Mouse (Mus musculus): ENCODE data around the gene Prdx5. TPM values are rescaled to one million over a fixed set of nuclear protein-coding genes. Genes with fewer than 3 reads are reported as not detected.

Prdx5 gene
- polyA plus RNA-seq (2015; fragmentation: Nextera tagmentation; extraction: Ambion mirVana): 184 and 205 TPM in 2 replicates

- Histone ChIP-seq H3K9ac (peak within 1 kb of the TSS; percentile 68), H3K27ac (peak within 1 kb of the TSS; percentile 99), H3K36me3 (peaks cover 35% of the 10 kb centered on the region), H3K9me3 (no peaks in the 10 kb centered on the region), H3K4me3 (replicated peaks) (peak within 1 kb of the TSS; percentile 56), H3K27me3 (replicated peaks) (no peaks in the 10 kb centered on the region), H3K4me1 (replicated peaks) (peaks cover 20% of the 10 kb centered on the region), H3K4me2 (replicated peaks) (peak within 1 kb of the TSS; percentile 77)
- WGBS: under 1% methylated on average over 65 of the region's 65 CpGs
- peak; percentile 93 for ATAC-seq
Measured at GRCm38 (mm10) chr19:6909507-6910289, at the start of gene Prdx5, which contains the start of gene Trmt112. TSS of gene Prdx5 (minus strand) at chr19:6910106. TSS of gene Trmt112 (plus strand) at chr19:6909698.

DNA sequence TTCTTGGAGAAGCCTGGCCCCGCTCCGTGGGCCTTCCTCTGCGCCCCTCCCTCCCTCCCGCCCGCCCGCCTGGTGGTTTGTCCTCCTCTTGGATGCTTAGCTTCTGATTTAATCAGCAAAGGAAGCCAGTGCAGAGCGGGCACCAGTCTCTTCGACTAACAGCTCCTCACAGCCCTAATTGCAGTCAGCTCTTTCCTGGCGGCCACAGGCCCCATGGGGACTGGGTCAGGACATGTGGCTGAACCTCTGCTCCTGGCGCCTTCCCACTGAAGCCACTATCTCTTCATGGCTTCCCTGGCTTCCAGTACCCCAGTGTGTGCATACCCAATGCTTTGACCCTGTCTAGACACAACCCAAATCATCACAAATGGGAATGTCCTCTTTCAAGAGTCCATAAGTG, 46.6 kb upstream of the Prdx5 start:
- no peak for ATAC-seq
- Histone ChIP-seq H3K4me1 (replicated peaks) (peaks cover 20% of the 10 kb centered on the region), H3K4me2 (replicated peaks) (no peak overlapping the region), H3K27ac (no peak overlapping the region), H3K27me3 (replicated peaks) (no peaks in the 10 kb centered on the region), H3K36me3 (peaks cover 64% of the 10 kb centered on the region), H3K9ac (no peak overlapping the region), H3K4me3 (replicated peaks) (no peak overlapping the region), H3K9me3 (no peaks in the 10 kb centered on the region)
- 75% methylated on average over 10 of the region's 10 CpGs for WGBS

GRCm38 (mm10) chr19:6955424-6955823, 45.5 kb upstream of the Prdx5 start:
- no peak overlapping the region for H3K27ac ChIP-seq
- no peak overlapping the region for H3K9ac ChIP-seq
- H3K4me1 ChIP-seq (replicated peaks): peaks cover 20% of the 10 kb centered on the region
- 77% methylated on average over 7 of the region's 7 CpGs for WGBS
- ATAC-seq: no peak
- H3K9me3 ChIP-seq: no peaks in the 10 kb centered on the region
- H3K36me3 ChIP-seq: peaks cover 60% of the 10 kb centered on the region
- H3K27me3 ChIP-seq (replicated peaks): no peaks in the 10 kb centered on the region
- H3K4me3 ChIP-seq (replicated peaks): no peak overlapping the region
- no peak overlapping the region for H3K4me2 ChIP-seq (replicated peaks)

DNA sequence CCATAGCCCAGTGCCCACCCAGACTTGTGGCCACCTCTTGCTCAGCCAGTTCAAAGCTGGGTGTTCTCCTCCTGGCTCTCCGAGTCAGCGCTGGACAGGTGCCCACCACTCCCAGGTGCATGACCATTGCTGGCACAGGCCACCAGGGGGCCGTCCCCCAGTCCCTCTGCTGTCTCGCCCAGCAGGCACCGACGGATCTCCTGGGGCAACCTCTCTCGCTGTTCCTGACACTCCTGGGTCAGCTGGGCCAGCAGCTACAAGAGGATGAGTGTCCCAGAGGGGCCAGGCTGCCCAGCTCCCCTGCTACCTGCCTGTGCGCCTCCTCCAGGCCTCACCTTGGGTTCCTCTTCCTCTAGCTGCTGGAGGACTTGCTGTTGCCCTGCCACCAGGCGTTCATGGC, 44.1 kb upstream of the Prdx5 start:
- Histone ChIP-seq H3K9me3 (no peaks in the 10 kb centered on the region), H3K27ac (peak overlapping the region; percentile 36; the same call in 1 of the 2 replicates), H3K36me3 (peaks cover 46% of the 10 kb centered on the region), H3K9ac (no peak overlapping the region), H3K4me3 (replicated peaks) (no peak overlapping the region), H3K27me3 (replicated peaks) (no peaks in the 10 kb centered on the region), H3K4me2 (replicated peaks) (0 out of 2 replicates have a peak overlapping the region, but pooled peaks have one; percentile 3), H3K4me1 (replicated peaks) (peaks cover 32% of the 10 kb centered on the region)
- no peak for ATAC-seq
- WGBS: 45% methylated on average over 9 of the region's 9 CpGs

DNA sequence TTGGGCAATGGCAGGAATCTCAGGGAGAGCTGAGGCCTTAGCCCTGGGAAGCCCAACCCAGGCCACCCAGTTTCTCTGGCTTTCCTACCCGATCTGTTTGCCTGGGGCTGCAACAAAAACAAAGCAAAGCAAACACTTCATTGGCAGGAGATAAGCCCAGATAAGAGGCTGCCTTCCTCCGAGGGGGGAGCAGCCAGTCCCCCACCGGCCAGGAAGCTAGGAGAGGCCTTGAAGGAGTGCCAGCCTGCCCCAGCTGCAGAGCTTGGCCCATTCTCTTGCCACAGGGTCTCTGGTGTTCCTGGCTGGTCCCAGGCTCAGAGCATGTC, 42.8 kb upstream of the Prdx5 start:
- WGBS: 8% methylated on average over 3 of the region's 3 CpGs
- Histone ChIP-seq H3K4me2 (replicated peaks) (peak overlapping the region; percentile 88), H3K27ac (peak overlapping the region; percentile 97), H3K9ac (peak overlapping the region; percentile 68), H3K9me3 (no peaks in the 10 kb centered on the region), H3K27me3 (replicated peaks) (no peaks in the 10 kb centered on the region), H3K4me3 (replicated peaks) (peak overlapping the region; percentile 55), H3K4me1 (replicated peaks) (peaks cover 36% of the 10 kb centered on the region), H3K36me3 (peaks cover 34% of the 10 kb centered on the region)
- ATAC-seq: peak; percentile 7; the same call in 1 of the 2 replicates

- peak overlapping the region; percentile 88 for H3K4me2 ChIP-seq (replicated peaks)
- H3K4me1 ChIP-seq (replicated peaks): peaks cover 36% of the 10 kb centered on the region
- peak; percentile 57 for ATAC-seq
- peaks cover 28% of the 10 kb centered on the region for H3K36me3 ChIP-seq
- WGBS: 1% methylated on average over 31 of the region's 31 CpGs
- H3K27me3 ChIP-seq (replicated peaks): no peaks in the 10 kb centered on the region
- H3K9me3 ChIP-seq: no peaks in the 10 kb centered on the region
- H3K9ac ChIP-seq: peak overlapping the region; percentile 68
- peak overlapping the region; percentile 97 for H3K27ac ChIP-seq
- peak overlapping the region; percentile 55 for H3K4me3 ChIP-seq (replicated peaks)
Measured at GRCm38 (mm10) chr19:6951994-6952711, 42.2 kb upstream of the Prdx5 start.

DNA sequence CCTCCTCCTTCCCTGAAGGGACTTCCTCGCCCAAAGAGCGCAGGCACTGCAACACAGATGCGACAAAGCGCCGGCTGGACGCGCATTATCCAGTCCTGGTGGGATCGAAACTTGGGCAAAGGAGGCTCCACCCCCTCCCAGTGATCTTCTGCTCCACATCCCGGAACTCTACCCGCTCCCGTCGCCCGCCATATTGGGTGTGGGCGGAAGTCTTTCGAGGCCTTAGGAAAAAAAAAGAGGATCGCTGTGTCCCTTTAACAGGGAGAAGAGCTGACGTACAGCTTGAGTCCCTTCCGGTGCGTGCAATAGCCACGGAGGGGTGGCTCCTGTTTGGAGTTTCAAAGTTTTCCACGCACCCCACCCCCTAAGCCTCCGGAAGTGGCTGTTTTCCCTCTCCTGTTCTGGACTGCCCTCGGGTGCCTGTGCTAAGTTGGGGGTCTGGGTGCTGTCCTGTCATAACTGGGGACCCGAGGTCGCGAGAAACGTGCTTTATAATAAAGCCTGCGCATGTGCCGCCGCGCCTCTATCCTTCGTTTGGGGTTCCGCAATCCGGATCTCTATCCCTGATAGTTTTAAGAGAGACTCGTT, 41.6 kb upstream of the Prdx5 start:
- Histone ChIP-seq H3K9me3 (no peaks in the 10 kb centered on the region), H3K4me1 (replicated peaks) (peaks cover 36% of the 10 kb centered on the region), H3K27ac (peak overlapping the region; percentile 97), H3K36me3 (peaks cover 22% of the 10 kb centered on the region), H3K4me3 (replicated peaks) (peak overlapping the region; percentile 55), H3K4me2 (replicated peaks) (peak overlapping the region; percentile 88), H3K27me3 (replicated peaks) (no peaks in the 10 kb centered on the region), H3K9ac (peak overlapping the region; percentile 74)
- peak; percentile 78 for ATAC-seq
- WGBS: under 1% methylated on average over 35 of the region's 35 CpGs

DNA sequence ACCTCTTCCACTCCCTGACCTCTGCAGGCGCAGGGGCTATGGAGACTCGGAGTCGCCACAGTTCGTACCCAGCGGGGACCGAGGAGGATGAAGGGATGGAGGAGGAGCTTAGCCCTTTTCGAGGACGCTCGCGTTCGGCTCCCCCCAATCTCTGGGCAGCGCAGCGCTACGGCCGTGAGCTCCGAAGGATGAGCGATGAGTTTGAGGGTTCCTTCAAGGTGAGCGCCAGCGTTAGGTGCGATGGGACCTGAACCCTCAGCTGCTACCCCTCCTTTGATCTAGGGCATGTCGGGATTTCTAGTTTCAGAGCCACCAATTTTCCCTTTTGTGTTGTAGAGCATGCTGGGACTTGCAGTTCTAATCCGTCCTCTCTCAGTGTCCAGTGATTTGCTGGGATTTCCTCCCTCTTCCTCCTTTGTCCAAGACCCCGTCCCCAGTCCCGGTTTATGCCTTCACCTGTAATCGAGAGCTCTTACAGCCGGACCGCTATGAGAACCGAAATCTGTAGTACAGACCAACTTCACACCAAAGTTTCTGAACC, 40.8 kb upstream of the Prdx5 start:
- H3K27ac ChIP-seq: peak overlapping the region; percentile 97
- no peaks in the 10 kb centered on the region for H3K27me3 ChIP-seq (replicated peaks)
- no peaks in the 10 kb centered on the region for H3K9me3 ChIP-seq
- H3K9ac ChIP-seq: peak overlapping the region; percentile 74
- under 1% methylated on average over 28 of the region's 28 CpGs for WGBS
- ATAC-seq: peak; percentile 16
- H3K36me3 ChIP-seq: peaks cover 18% of the 10 kb centered on the region
- H3K4me1 ChIP-seq (replicated peaks): peaks cover 36% of the 10 kb centered on the region
- peak overlapping the region; percentile 55 for H3K4me3 ChIP-seq (replicated peaks)
- H3K4me2 ChIP-seq (replicated peaks): peak overlapping the region; percentile 88

DNA sequence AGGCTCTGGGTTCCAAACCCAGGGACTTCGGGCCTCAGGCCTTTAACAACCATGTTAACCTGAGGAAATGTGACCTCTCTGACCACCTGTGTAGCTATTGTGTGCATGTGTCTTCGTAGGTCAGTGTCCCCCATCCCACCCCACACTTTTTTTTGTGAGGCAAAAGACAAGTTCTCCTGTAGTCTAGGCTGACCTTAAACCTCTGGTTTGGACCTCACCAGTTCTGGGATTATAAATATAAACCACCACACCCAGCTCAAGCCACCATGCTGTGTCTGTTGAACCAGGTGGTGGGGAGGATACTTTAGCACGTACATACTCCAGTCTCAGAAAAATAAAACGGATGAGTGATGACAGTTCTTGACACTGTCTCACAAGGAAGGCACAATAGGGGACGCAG, 40.0 kb upstream of the Prdx5 start:
- Histone ChIP-seq H3K4me2 (replicated peaks) (peak overlapping the region; percentile 88), H3K4me1 (replicated peaks) (peaks cover 36% of the 10 kb centered on the region), H3K36me3 (peaks cover 11% of the 10 kb centered on the region), H3K27me3 (replicated peaks) (no peaks in the 10 kb centered on the region), H3K9ac (peak overlapping the region; percentile 74; the same call in 1 of the 2 replicates), H3K4me3 (replicated peaks) (peak overlapping the region; percentile 55), H3K9me3 (no peaks in the 10 kb centered on the region), H3K27ac (peak overlapping the region; percentile 97)
- ATAC-seq: no peak
- WGBS: 50% methylated on average over 5 of the region's 5 CpGs

GRCm38 (mm10) chr19:6949532-6949931, 39.6 kb upstream of the Prdx5 start:
- Histone ChIP-seq H3K9ac (peak overlapping the region; percentile 31; the same call in 1 of the 2 replicates), H3K4me1 (replicated peaks) (peaks cover 36% of the 10 kb centered on the region), H3K9me3 (no peaks in the 10 kb centered on the region), H3K27me3 (replicated peaks) (no peaks in the 10 kb centered on the region), H3K36me3 (peaks cover 6% of the 10 kb centered on the region), H3K4me2 (replicated peaks) (peak overlapping the region; percentile 88), H3K27ac (peak overlapping the region; percentile 97), H3K4me3 (replicated peaks) (peak overlapping the region; percentile 55; the same call in 1 of the 2 replicates)
- WGBS: 81% methylated on average over 5 of the region's 5 CpGs
- ATAC-seq: no peak

GRCm38 (mm10) chr19:6948186-6948585, 38.3 kb upstream of the Prdx5 start:
- Histone ChIP-seq H3K9ac (no peak overlapping the region), H3K4me1 (replicated peaks) (peaks cover 34% of the 10 kb centered on the region), H3K36me3 (no peaks in the 10 kb centered on the region; the same call in 1 of the 2 replicates), H3K27me3 (replicated peaks) (no peaks in the 10 kb centered on the region), H3K4me2 (replicated peaks) (no peak overlapping the region), H3K27ac (no peak overlapping the region), H3K9me3 (no peaks in the 10 kb centered on the region), H3K4me3 (replicated peaks) (no peak overlapping the region)
- no peak for ATAC-seq
- 83% methylated on average over 4 of the region's 4 CpGs for WGBS

DNA sequence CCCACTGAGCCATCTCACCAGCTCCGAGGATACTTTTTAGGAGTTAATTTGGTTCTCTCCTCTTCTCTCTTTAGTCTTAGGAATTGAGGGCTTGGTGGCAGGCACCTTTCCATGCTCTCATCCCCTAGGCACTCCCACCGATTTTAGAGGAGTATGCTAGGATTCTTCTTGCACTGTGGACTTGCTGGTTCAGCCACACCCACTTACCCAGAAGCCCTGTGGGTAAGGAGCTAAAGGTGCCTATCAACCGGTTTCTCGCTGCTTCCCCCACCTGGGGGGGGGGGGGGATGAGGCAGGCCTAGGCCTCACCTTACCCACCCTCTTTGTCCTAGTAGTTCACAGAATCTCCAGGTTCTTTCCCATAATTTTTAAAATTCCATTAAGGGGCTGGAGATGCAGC, 37.8 kb upstream of the Prdx5 start:
- 56% methylated on average over 4 of the region's 4 CpGs for WGBS
- Histone ChIP-seq H3K4me3 (replicated peaks) (no peak overlapping the region), H3K27me3 (replicated peaks) (no peaks in the 10 kb centered on the region), H3K9ac (no peak overlapping the region), H3K4me1 (replicated peaks) (peaks cover 32% of the 10 kb centered on the region), H3K27ac (no peak overlapping the region), H3K9me3 (no peaks in the 10 kb centered on the region), H3K4me2 (replicated peaks) (no peak overlapping the region), H3K36me3 (no peaks in the 10 kb centered on the region; the same call in 1 of the 2 replicates)
- ATAC-seq: no peak
